Mouse (Mus musculus): ENCODE measurements at regions not wholly inside any gene's neighbourhood (a gene's known extent, or its start where the extent isn't known, plus 50 kb on each side); places are given as distances from the start of the nearest gene placed in this dataset.

DNA sequence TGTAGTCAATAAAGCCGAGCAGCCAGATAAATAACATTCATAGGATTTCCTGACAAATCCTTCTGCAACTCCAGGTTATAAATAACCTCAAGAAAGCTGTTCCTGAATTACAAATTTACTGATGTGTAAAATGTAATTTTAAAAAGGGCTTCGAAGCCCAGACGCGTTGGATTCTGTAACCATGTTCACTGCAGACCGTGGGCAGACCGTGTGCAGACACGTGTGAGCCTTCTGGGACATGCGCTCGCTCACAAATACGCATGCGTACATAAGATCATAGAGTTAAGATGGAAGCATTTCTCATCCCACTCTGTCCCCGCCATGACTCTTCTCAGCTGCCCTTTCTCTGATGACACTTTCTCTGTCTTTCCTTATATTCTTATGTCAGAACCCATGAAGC lies 150.1 kb downstream of the Evx1 start:
- TF ChIP-seq CTCF (IDR thresholded peaks at IDR 0.05; ENCODE audit: borderline replicate concordance, control insufficient read depth, extremely low read depth, insufficient read depth, low read length, poor library complexity) (no peak), POLR2A (IDR thresholded peaks at IDR 0.05; ENCODE audit: control insufficient read depth, extremely low read depth, insufficient read depth, low read length, poor library complexity) (no peak)
